Mouse (Mus musculus): ENCODE results near the gene Phf21a.

- no peak for TF ChIP-seq EP300 (optimal IDR thresholded peaks at IDR 0.05)
- no peak for TF ChIP-seq CTCF (IDR thresholded peaks at IDR 0.05; ENCODE audit: low read depth)
Measured at GRCm38 (mm10) chr2:92247711-92248110, 154.8 kb downstream of the Phf21a start.

Data from stomach, postnatal 0 days (tissue).